Mouse (Mus musculus) G1E (cell line): ENCODE data around the gene Jade2.

Source experiments
- CTCF ChIP-seq: IDR thresholded peaks from 2 replicates; pipeline ENCODE4 v1.5.1; 2012; ENCODE audit warnings: low read depth, low read length, inconsistent platforms, mixed read lengths
- GATA1 ChIP-seq: IDR thresholded peaks from 2 replicates; pipeline ENCODE4 v1.6.1; 2012; ENCODE audit warnings: borderline replicate concordance, low read length, inconsistent platforms, mixed read lengths
- GATA2 ChIP-seq: IDR thresholded peaks from 2 replicates; pipeline ENCODE4 v1.6.1; 2012; ENCODE audit warnings: low read depth, low read length, inconsistent platforms, borderline replicate concordance
- POLR2AphosphoS5 ChIP-seq: IDR thresholded peaks from 2 replicates; pipeline ENCODE4 v1.6.1; 2012; ENCODE audit warnings: low read depth, low read length, inconsistent platforms; ENCODE audit not compliant: insufficient replicate concordance
- TAL1 ChIP-seq: conservative IDR thresholded peaks from 2 replicates; pipeline ENCODE4 v1.6.1; 2012; ENCODE audit warnings: low read depth, low read length, inconsistent platforms, mixed read lengths

DNA sequence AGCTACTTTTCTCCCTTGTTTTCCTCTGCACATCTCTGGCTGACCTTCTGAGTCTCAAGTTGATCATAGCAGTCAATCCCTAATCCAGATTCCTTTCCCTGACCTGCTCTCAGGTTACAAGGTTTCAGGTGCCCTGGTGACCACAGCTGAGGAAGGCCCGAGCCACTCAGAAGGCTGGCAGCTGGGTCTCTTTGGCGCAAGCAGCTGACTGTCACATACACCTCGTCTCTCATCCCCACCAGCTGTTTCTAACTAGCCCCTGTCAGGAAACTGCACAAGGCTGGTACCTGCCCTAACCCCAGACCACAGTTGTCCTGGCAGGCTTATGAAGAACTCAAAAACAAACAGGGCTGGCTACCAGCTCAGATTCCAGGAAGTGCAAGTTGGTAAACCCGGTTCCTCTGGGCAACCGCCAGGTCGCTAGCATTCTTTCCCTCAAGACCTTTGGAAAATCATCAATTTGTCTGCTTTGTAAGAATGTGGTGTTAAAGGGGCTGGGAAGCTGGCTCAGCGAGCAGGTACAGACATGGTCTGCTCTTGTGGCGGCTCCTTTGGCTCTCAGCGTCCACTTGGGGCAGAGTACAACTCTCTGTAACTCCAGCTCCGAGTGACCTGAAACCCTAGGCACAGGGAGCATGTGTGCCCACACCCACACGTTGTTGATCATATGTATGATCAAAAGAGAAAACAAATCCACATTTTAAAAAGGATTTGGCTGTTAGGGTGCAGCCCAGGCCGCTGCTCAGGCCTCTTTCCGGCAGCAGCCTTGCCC lies 50.2 kb downstream of the Jade2 start:
- TF ChIP-seq CTCF (no peak), TAL1 (no peak), GATA1 (no peak), POLR2AphosphoS5 (no peak), GATA2 (no peak)
